Mouse (Mus musculus) MEL (cell line): ENCODE data around the gene Zcchc3. TPM values are rescaled to one million over a fixed set of nuclear protein-coding genes. Genes with fewer than 3 reads are reported as not detected.

Source experiments
- DNase-seq: peaks from one replicate; pipeline ENCODE4 v3.0.0; 2011; ENCODE audit warnings: low read depth, low spot score
- H3K27ac ChIP-seq: 2 replicates; pipeline ENCODE4 v1.5.1; 2012; ENCODE audit warnings: low read depth, mild to moderate bottlenecking, control low read depth, low read length, moderate library complexity; ENCODE audit not compliant: control insufficient read depth
- H3K27me3 ChIP-seq, 2 experiments: fragments of 150-350 bp in 1 of 2; sonication (generic) in 1 of 2; 2 replicates each; pipeline ENCODE4 v1.6.1; 2012; ENCODE audit warnings: low read length in 2 of 2, mild to moderate bottlenecking in 2 of 2, improper control_type of control experiment in 1 of 2, moderate library complexity in 1 of 2; ENCODE audit not compliant: insufficient read depth in 2 of 2, control insufficient read depth in 1 of 2
- H3K36me3 ChIP-seq, 2 experiments: 2 replicates each; pipeline ENCODE4 v1.6.1; 2012 to 2014; ENCODE audit warnings: low read length in 2 of 2, improper control_type of control experiment in 1 of 2, inconsistent platforms in 1 of 2, mild to moderate bottlenecking in 1 of 2; ENCODE audit not compliant: insufficient read depth in 2 of 2, control insufficient read depth in 1 of 2
- H3K4me1 ChIP-seq, 2 experiments: fragments of 150-350 bp in 1 of 2; sonication (generic) in 1 of 2; 2 replicates each; pipeline ENCODE4 v1.6.1; 2012; ENCODE audit warnings: low read length in 2 of 2, improper control_type of control experiment in 1 of 2, mild to moderate bottlenecking in 1 of 2; ENCODE audit not compliant: insufficient read depth in 2 of 2, control insufficient read depth in 1 of 2
- H3K4me3 ChIP-seq, 2 experiments: fragments of 150-350 bp in 1 of 2; sonication (generic) in 1 of 2; 2 replicates each; pipeline ENCODE4 v1.5.1; 2012; ENCODE audit warnings: low read depth in 2 of 2, low read length in 2 of 2, mild to moderate bottlenecking in 2 of 2, moderate library complexity in 2 of 2, control low read depth in 1 of 2, improper control_type of control experiment in 1 of 2; ENCODE audit not compliant: control insufficient read depth in 1 of 2, insufficient read depth in 1 of 2
- H3K79me2 ChIP-seq: 2 replicates; pipeline ENCODE4 v1.6.1; 2012; ENCODE audit warnings: mild to moderate bottlenecking, low read length, moderate library complexity; ENCODE audit not compliant: control insufficient read depth, poor library complexity, insufficient read depth
- H3K9ac ChIP-seq: 2 replicates; pipeline ENCODE4 v1.6.1; 2012; ENCODE audit warnings: low read depth, mild to moderate bottlenecking, control low read depth, low read length, moderate library complexity; ENCODE audit not compliant: control insufficient read depth, poor library complexity, severe bottlenecking
- H3K9me3 ChIP-seq: fragments of 150-350 bp; sonication (generic); replicated peaks from 2 replicates; pipeline ENCODE4 v1.6.1; 2012; ENCODE audit warnings: mild to moderate bottlenecking, low read length, improper control_type of control experiment, moderate library complexity; ENCODE audit not compliant: insufficient read depth
- BHLHE40 ChIP-seq: IDR thresholded peaks from 2 replicates; pipeline ENCODE4 v1.6.1; 2012; ENCODE audit warnings: low read depth, mild to moderate bottlenecking, inconsistent platforms, low read length, improper control_type of control experiment, borderline replicate concordance
- CHD2 ChIP-seq: IDR thresholded peaks from 2 replicates; pipeline ENCODE4 v1.6.1; 2011; ENCODE audit warnings: low read length, improper control_type of control experiment
- CTCF ChIP-seq, 3 experiments: IDR thresholded peaks in 2 of 3; conservative IDR thresholded peaks in 1 of 3; 2 replicates each; pipeline ENCODE4 v1.5.1; 2011 to 2012; ENCODE audit warnings: low read length in 3 of 3, low read depth in 2 of 3, mild to moderate bottlenecking in 2 of 3, improper control_type of control experiment in 1 of 3, inconsistent platforms in 1 of 3, mixed read lengths in 1 of 3, moderate library complexity in 1 of 3; ENCODE audit not compliant: control insufficient read depth in 1 of 3, insufficient read depth in 1 of 3, poor library complexity in 1 of 3, severe bottlenecking in 1 of 3
- E2F4 ChIP-seq: IDR thresholded peaks from 2 replicates; pipeline ENCODE4 v1.6.1; 2011; ENCODE audit warnings: low read depth, low read length, improper control_type of control experiment, borderline replicate concordance
- ELF1 ChIP-seq: IDR thresholded peaks from 2 replicates; pipeline ENCODE4 v1.6.1; 2014; ENCODE audit warnings: low read depth, mild to moderate bottlenecking, inconsistent platforms, low read length, improper control_type of control experiment, moderate library complexity
- EP300 ChIP-seq, 2 experiments: IDR thresholded peaks; 2 replicates each; pipeline ENCODE4 v1.6.1; 2011; ENCODE audit warnings: improper control_type of control experiment in 2 of 2, low read length in 2 of 2, low read depth in 1 of 2, mild to moderate bottlenecking in 1 of 2
- ETS1 ChIP-seq: IDR thresholded peaks from 2 replicates; pipeline ENCODE4 v1.6.1; 2012; ENCODE audit warnings: low read depth, mild to moderate bottlenecking, inconsistent platforms, low read length, improper control_type of control experiment, moderate library complexity
- GABPA ChIP-seq: IDR thresholded peaks from 2 replicates; pipeline ENCODE4 v1.6.1; 2012; ENCODE audit warnings: low read depth, mild to moderate bottlenecking, inconsistent platforms, low read length, improper control_type of control experiment, moderate library complexity
- GATA1 ChIP-seq: IDR thresholded peaks from 2 replicates; pipeline ENCODE4 v1.6.1; 2011; ENCODE audit warnings: low read depth, low read length, improper control_type of control experiment
- HCFC1 ChIP-seq: IDR thresholded peaks from 2 replicates; pipeline ENCODE4 v1.6.1; 2012; ENCODE audit warnings: low read depth, mild to moderate bottlenecking, inconsistent platforms, low read length, improper control_type of control experiment, moderate library complexity
- JUND ChIP-seq: IDR thresholded peaks from 2 replicates; pipeline ENCODE4 v1.6.1; 2011; ENCODE audit warnings: low read depth, mild to moderate bottlenecking, improper control_type of control experiment, low read length
- KAT2A ChIP-seq: conservative IDR thresholded peaks from 2 replicates; pipeline ENCODE4 v1.6.1; 2012; ENCODE audit warnings: low read depth, low read length, improper control_type of control experiment, inconsistent platforms
- MAX ChIP-seq: IDR thresholded peaks from 2 replicates; pipeline ENCODE4 v1.6.1; 2011; ENCODE audit warnings: low read length, improper control_type of control experiment
- MAZ ChIP-seq: IDR thresholded peaks from 2 replicates; pipeline ENCODE4 v1.6.1; 2012; ENCODE audit warnings: low read depth, mild to moderate bottlenecking, inconsistent platforms, low read length, improper control_type of control experiment
- MXI1 ChIP-seq: IDR thresholded peaks from 2 replicates; pipeline ENCODE4 v1.6.1; 2011; ENCODE audit warnings: mild to moderate bottlenecking, low read depth, low read length, improper control_type of control experiment
- MYB ChIP-seq: IDR thresholded peaks from 2 replicates; pipeline ENCODE4 v1.6.1; 2011; ENCODE audit warnings: mild to moderate bottlenecking, low read depth, low read length, improper control_type of control experiment
- MYC ChIP-seq: IDR thresholded peaks from 2 replicates; pipeline ENCODE4 v1.6.1; 2011; ENCODE audit warnings: low read depth, mild to moderate bottlenecking, low read length, improper control_type of control experiment, moderate library complexity
- NRF1 ChIP-seq: IDR thresholded peaks from 2 replicates; pipeline ENCODE4 v1.6.1; 2014; ENCODE audit warnings: low read depth, mild to moderate bottlenecking, inconsistent platforms, low read length, improper control_type of control experiment, moderate library complexity; ENCODE audit not compliant: poor library complexity, insufficient read depth, severe bottlenecking
- POLR2AphosphoS2 ChIP-seq: IDR thresholded peaks from 2 replicates; pipeline ENCODE4 v1.6.1; 2011; ENCODE audit warnings: low read length, improper control_type of control experiment
- RCOR1 ChIP-seq: IDR thresholded peaks from 2 replicates; pipeline ENCODE4 v1.6.1; 2012; ENCODE audit warnings: low read depth, mild to moderate bottlenecking, inconsistent platforms, low read length, improper control_type of control experiment
- SIN3A ChIP-seq: IDR thresholded peaks from 2 replicates; pipeline ENCODE4 v1.6.1; 2012; ENCODE audit warnings: low read length, improper control_type of control experiment, inconsistent platforms
- SMC3 ChIP-seq: IDR thresholded peaks from 2 replicates; pipeline ENCODE4 v1.6.1; 2011; ENCODE audit warnings: low read depth, low read length, improper control_type of control experiment
- TBP ChIP-seq: IDR thresholded peaks from 2 replicates; pipeline ENCODE4 v1.8.0; 2011; ENCODE audit warnings: low read depth, low read length, improper control_type of control experiment
- TCF12 ChIP-seq: IDR thresholded peaks from 2 replicates; pipeline ENCODE4 v1.6.1; 2014; ENCODE audit warnings: low read depth, mild to moderate bottlenecking, inconsistent platforms, low read length, improper control_type of control experiment, moderate library complexity
- UBTF ChIP-seq: IDR thresholded peaks from 2 replicates; pipeline ENCODE4 v1.6.1; 2012; ENCODE audit warnings: low read depth, mild to moderate bottlenecking, inconsistent platforms, low read length, improper control_type of control experiment, moderate library complexity, borderline replicate concordance; ENCODE audit not compliant: insufficient read depth
- USF1 ChIP-seq: IDR thresholded peaks from 2 replicates; pipeline ENCODE4 v1.6.1; 2014; ENCODE audit warnings: low read depth, mild to moderate bottlenecking, inconsistent platforms, low read length, improper control_type of control experiment, moderate library complexity
- USF2 ChIP-seq, 2 experiments: IDR thresholded peaks; 2 replicates each; pipeline ENCODE4 v1.6.1; 2011 to 2012; ENCODE audit warnings: improper control_type of control experiment in 2 of 2, low read length in 2 of 2, borderline replicate concordance in 1 of 2, inconsistent platforms in 1 of 2, low read depth in 1 of 2, mild to moderate bottlenecking in 1 of 2; ENCODE audit not compliant: insufficient read depth in 1 of 2
- ZC3H11A ChIP-seq: IDR thresholded peaks from 2 replicates; pipeline ENCODE4 v1.6.1; 2012; ENCODE audit warnings: low read depth, mild to moderate bottlenecking, inconsistent platforms, low read length, improper control_type of control experiment
- ZKSCAN1 ChIP-seq: IDR thresholded peaks from 2 replicates; pipeline ENCODE4 v1.6.1; 2012; ENCODE audit warnings: low read depth, mild to moderate bottlenecking, inconsistent platforms, low read length, improper control_type of control experiment, moderate library complexity
- ZMIZ1 ChIP-seq: IDR thresholded peaks from 2 replicates; pipeline ENCODE4 v1.6.1; 2012; ENCODE audit warnings: low read depth, mild to moderate bottlenecking, inconsistent platforms, low read length, improper control_type of control experiment, moderate library complexity
- ZNF384 ChIP-seq: IDR thresholded peaks from 2 replicates; pipeline ENCODE4 v1.6.1; 2012; ENCODE audit warnings: low read depth, mild to moderate bottlenecking, inconsistent platforms, low read length, improper control_type of control experiment
- polyA plus RNA-seq, 2 experiments: library from polyadenylated mRNA; stranded (reverse) in 1 of 2; unstranded in 1 of 2; fragments of >175 nt in 1 of 2; fragments of >200 nt in 1 of 2; gene quantifications; 2 replicates each; pipeline versions ENCODE4 v1.2.1 to v1.2.4; 2012; ENCODE audit warnings: low replicate concordance in 2 of 2, low read depth in 1 of 2; ENCODE audit not compliant: insufficient read length in 2 of 2, insufficient read depth in 1 of 2, missing spikeins in 1 of 2
- total RNA-seq: library from RNA; depleted of rRNA; stranded (reverse); fragments of 300-350 nt; gene quantifications from 2 replicates; pipeline ENCODE4 v1.2.3, GENCODE M21; 2012

The Zcchc3 gene
- total and polyA plus RNA-seq, 3 experiments, result 5.7 to 12.1 TPM; not detected in 1

DNA sequence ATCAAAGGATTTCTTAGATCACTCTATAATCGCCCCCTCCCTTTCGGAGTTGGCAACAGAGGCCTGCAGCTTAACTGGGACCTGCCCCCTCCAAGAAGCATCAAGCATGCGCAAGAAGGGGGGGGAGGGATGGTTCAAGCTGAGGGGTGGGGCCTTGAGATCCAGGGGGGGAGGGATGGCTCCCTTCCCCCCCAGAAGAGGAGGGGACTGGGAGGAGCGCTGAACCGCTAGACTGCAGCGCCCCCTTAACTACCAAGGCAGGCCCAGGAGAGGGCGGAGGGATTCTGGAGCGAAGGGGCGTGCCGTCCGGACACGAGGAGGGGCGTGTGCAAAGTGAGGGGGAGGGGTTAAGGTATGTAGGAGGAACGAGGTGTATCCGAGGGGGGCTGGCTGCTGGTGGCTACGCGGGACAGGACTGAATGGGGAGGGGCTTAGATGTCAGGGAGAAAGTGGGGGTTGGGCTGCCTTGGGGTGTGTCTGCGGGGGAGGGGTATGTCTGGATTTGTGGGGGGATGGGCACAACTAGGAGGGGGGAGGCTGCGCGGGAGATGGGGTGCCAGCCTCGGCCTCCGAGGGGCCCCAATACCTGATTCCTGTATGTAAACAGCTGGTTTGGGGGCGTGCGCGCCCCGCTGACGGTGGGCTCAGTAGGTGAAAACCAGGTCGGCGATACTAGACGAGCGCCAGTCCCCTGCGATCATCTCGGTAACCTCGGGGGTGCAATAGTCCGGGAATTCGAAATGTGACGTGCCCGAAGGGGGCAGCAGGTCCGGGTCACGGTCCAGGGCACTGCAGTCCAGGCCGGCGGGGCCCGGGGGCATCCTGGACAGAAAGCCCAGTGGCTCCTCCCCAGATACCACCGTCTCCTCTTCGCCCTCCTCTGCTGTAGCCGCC is 18.5 kb downstream of the Zcchc3 start:
- peak; percentile 98 for DNase-seq
- Histone ChIP-seq H3K36me3 (peaks cover 0 to 6% of the 10 kb centered on the region in 2 experiments; a peak in 1 of 4 replicates), H3K4me3 (peak overlapping the region; percentile 85), H3K9ac (peak overlapping the region; percentile 95), H3K79me2 (peaks cover 14% of the 10 kb centered on the region), H3K27me3 (no peaks in the 10 kb centered on the region), H3K4me1 (peaks cover 5 to 28% of the 10 kb centered on the region in 2 experiments), H3K9me3 (no peaks in the 10 kb centered on the region), H3K27ac (peak overlapping the region; percentile 86)
- TF ChIP-seq SIN3A (peak; percentile 66), ELF1 (0 out of 2 replicates have a peak, but pooled peaks have one; percentile 34), GATA1 (no peak), ZKSCAN1 (no peak), EP300 (IDR thresholded peaks at IDR 0.05; ENCODE audit: low read depth in 1 of 2, low read length in 2 of 2) (0 out of 4 replicates have a peak, but pooled peaks of 1 of the 2 experiments have one; percentile 37), CTCF (IDR thresholded peaks at IDR 0.05 in 2 of 3, conservative IDR thresholded peaks at IDR 0.05 in 1 of 3; ENCODE audit: control insufficient read depth in 1 of 3, insufficient read depth in 1 of 3, low read depth in 2 of 3, low read length in 3 of 3, poor library complexity in 1 of 3, severe bottlenecking in 1 of 3) (peak in 2 of 3 experiments; percentile 33 to 35; a peak in 4 of 6 replicates), ZC3H11A (no peak), TBP (no peak), MYB (no peak), MAZ (peak; percentile 93), CHD2 (peak; percentile 84), USF2 (IDR thresholded peaks at IDR 0.05; ENCODE audit: borderline replicate concordance in 1 of 2, insufficient read depth in 1 of 2, low read depth in 1 of 2, low read length in 2 of 2) (no peak), MXI1 (peak; percentile 82), BHLHE40 (peak; percentile 25; the same call in 1 of the 2 replicates), USF1 (peak; percentile 54), UBTF (no peak), SMC3 (no peak), POLR2AphosphoS2 (peak; percentile 63; the same call in 1 of the 2 replicates), MYC (peak; percentile 76), NRF1 (peak; percentile 81), ETS1 (peak; percentile 61; the same call in 1 of the 2 replicates), HCFC1 (peak; percentile 66), ZNF384 (no peak), MAX (peak; percentile 72), RCOR1 (no peak), TCF12 (peak; percentile 60; the same call in 1 of the 2 replicates), KAT2A (no peak; the same call in 1 of the 2 replicates), JUND (no peak), GABPA (no peak), ZMIZ1 (peak; percentile 67), E2F4 (no peak)
